Mouse (Mus musculus) right cerebral cortex, postnatal 25 days (tissue): ENCODE data around the gene 1110059G10Rik.
A peak's percentile ranks its signal among the peaks of the same experiment; 100 is the strongest.

Experiments
- DNase-seq: peaks from one replicate; pipeline ENCODE4 v3.0.0; 2022

The 1110059G10Rik gene

GRCm38 (mm10) chr9:122950643-122951475 lies at the start of gene 1110059G10Rik, which contains the start of gene Kif15:
Gene 1110059G10Rik (minus strand): TSS chr9:122951000.
Gene Kif15 (plus strand): TSS chr9:122951046.
- peak; percentile 91 for DNase-seq

- no peak for DNase-seq
Measured at GRCm38 (mm10) chr9:122999193-122999586, 48.4 kb upstream of the 1110059G10Rik start.

- no peak for DNase-seq
Measured at GRCm38 (mm10) chr9:122998406-122999192, 47.8 kb upstream of the 1110059G10Rik start.

GRCm38 (mm10) chr9:122928915-122929314 lies 21.9 kb downstream of the 1110059G10Rik start:
- no peak for DNase-seq

- peak; percentile 80 for DNase-seq
Measured at GRCm38 (mm10) chr9:122922936-122923381, 27.8 kb downstream of the 1110059G10Rik start, which contains the start of gene Zfp105. Gene Zfp105 (plus strand): TSS chr9:122923072.

- no peak for DNase-seq
Measured at GRCm38 (mm10) chr9:122922436-122922835, 28.4 kb downstream of the 1110059G10Rik start.

GRCm38 (mm10) chr9:122902717-122903535 lies 47.9 kb downstream of the 1110059G10Rik start:
- peak; percentile 28 for DNase-seq

GRCm38 (mm10) chr9:122901047-122901446 lies 49.8 kb downstream of the 1110059G10Rik start:
- DNase-seq = no peak
